Mouse (Mus musculus) adrenal gland, adult 2 months (tissue): ENCODE results near the gene Nudcd3. TPM values are rescaled to one million over a fixed set of nuclear protein-coding genes. Genes with fewer than 3 reads are reported as not detected.

Source experiments
- DNase-seq: peaks from one replicate; pipeline ENCODE4 v3.0.0; 2021
- polyA plus RNA-seq: library from polyadenylated mRNA; depleted of rRNA; stranded (reverse); fragments of >200 nt; gene quantifications from 2 replicates; pipeline ENCODE4 v1.2.3, GENCODE M21; 2012; rRNA removed
- total RNA-seq, 2 experiments: library from RNA; stranded (reverse); gene quantifications; 2 replicates each; pipeline ENCODE4 v1.2.3; 2021

The Nudcd3 gene
- total and polyA plus RNA-seq, 3 experiments: 37.5 to 69.0 (median 51.3) TPM

DNA sequence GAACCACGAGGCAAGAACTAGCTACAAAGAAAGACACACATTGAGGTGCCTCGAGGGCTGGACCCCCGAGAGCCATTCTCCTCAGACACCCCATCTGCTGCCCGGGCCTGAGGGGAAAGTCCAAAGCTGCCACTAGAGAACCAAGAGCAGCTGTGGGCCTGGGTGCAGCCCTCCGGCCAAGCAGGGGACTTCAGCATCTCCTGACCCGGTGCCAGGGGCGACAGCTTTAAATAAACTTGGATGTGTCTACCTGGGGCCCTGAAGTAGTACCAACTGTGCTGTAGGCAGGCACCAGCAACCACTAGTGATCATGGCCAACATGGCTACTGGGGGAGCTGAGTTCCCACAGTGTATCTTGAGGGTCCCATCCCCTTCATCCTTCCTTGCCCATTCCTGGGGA, 137.2 kb downstream of the Nudcd3 start:
- no peak for DNase-seq

GRCm38 (mm10) chr11:6062329-6062728, 137.9 kb downstream of the Nudcd3 start:
- DNase-seq: no peak

- DNase-seq: no peak
Measured at GRCm38 (mm10) chr11:6061891-6062290, 138.3 kb downstream of the Nudcd3 start.

GRCm38 (mm10) chr11:6059162-6059561, 141.1 kb downstream of the Nudcd3 start:
- DNase-seq: no peak

Other genes starting within 250 kb of the Nudcd3 start
- gene Ykt6, start 244.7 kb downstream of the Nudcd3 start, total RNA-seq: 10 to 100 TPM; 70.9 to 73.8 TPM
- 34.0 and 39.4 TPM in 2 replicates for gene Ykt6, start 244.7 kb downstream of the Nudcd3 start, polyA plus RNA-seq
- gene Camk2b, start 134.1 kb downstream of the Nudcd3 start, total RNA-seq: 10 to 100 TPM; 11.1 to 16.2 TPM
- 10.2 and 12.0 TPM in 2 replicates for gene Camk2b, start 134.1 kb downstream of the Nudcd3 start, polyA plus RNA-seq
- under 1 TPM; 0.23 to 0.35 TPM for gene A730071L15Rik, start 386 bp downstream of the Nudcd3 start, total RNA-seq
- not detected in 2 replicates for gene A730071L15Rik, start 386 bp downstream of the Nudcd3 start, polyA plus RNA-seq
- not detected for gene Npc1l1, start 29.7 kb upstream of the Nudcd3 start, total RNA-seq
- gene Npc1l1, start 29.7 kb upstream of the Nudcd3 start, polyA plus RNA-seq: 0.18 and 0.32 TPM in 2 replicates
- gene Ddx56, start 67.4 kb upstream of the Nudcd3 start, total RNA-seq: 10 to 100 TPM; 44.9 to 51.8 TPM
- gene Ddx56, start 67.4 kb upstream of the Nudcd3 start, polyA plus RNA-seq: 23.7 and 27.6 TPM in 2 replicates
- gene Tmed4, start 74.5 kb upstream of the Nudcd3 start, total RNA-seq: 100 to 1,000 TPM; 113 to 118 TPM
- 116 and 154 TPM in 2 replicates for gene Tmed4, start 74.5 kb upstream of the Nudcd3 start, polyA plus RNA-seq
- 100 to 1,000 TPM; 601 to 682 TPM for gene Ogdh, start 91.2 kb upstream of the Nudcd3 start, total RNA-seq
- gene Ogdh, start 91.2 kb upstream of the Nudcd3 start, polyA plus RNA-seq: 227 and 333 TPM in 2 replicates
- 10 to 100 TPM; 50.5 to 52.8 TPM for gene Zmiz2, start 188.7 kb upstream of the Nudcd3 start, total RNA-seq
- gene Zmiz2, start 188.7 kb upstream of the Nudcd3 start, polyA plus RNA-seq: 71.1 and 85.0 TPM in 2 replicates
- gene Ppia, start 215.0 kb upstream of the Nudcd3 start, total RNA-seq: 1,000 to 10,000 TPM; 1,264 to 1,797 TPM
- 237 and 265 TPM in 2 replicates for gene Ppia, start 215.0 kb upstream of the Nudcd3 start, polyA plus RNA-seq
- gene H2afv, start 244.0 kb upstream of the Nudcd3 start, total RNA-seq: 10 to 100 TPM; 39.2 to 86.1 TPM
- gene H2afv, start 244.0 kb upstream of the Nudcd3 start, polyA plus RNA-seq: 15.0 and 17.4 TPM in 2 replicates